Mouse (Mus musculus) gastrocnemius, postnatal 4 days (tissue): ENCODE results near the gene Ahcy. TPM values are rescaled to one million over a fixed set of nuclear protein-coding genes. Genes with fewer than 3 reads are reported as not detected.
"Not testable (repeated sequence)": the region's sequence is repeated elsewhere in the genome, so short reads cannot be mapped to it uniquely, and the experiment has no call there.

Experiments used
- DNase-seq, 2 experiments: peaks; one replicate each; pipeline ENCODE4 v3.0.0; 2021 to 2022; ENCODE audit warnings: low spot score in 2 of 2, mixed read lengths in 2 of 2
- total RNA-seq, 2 experiments: library from RNA; stranded (reverse); gene quantifications; 2 replicates each; pipeline ENCODE4 v1.2.3; 2021

Ahcy gene
- total RNA-seq, 2 experiments from 2014 or later: 25.9 to 28.3 TPM

DNA sequence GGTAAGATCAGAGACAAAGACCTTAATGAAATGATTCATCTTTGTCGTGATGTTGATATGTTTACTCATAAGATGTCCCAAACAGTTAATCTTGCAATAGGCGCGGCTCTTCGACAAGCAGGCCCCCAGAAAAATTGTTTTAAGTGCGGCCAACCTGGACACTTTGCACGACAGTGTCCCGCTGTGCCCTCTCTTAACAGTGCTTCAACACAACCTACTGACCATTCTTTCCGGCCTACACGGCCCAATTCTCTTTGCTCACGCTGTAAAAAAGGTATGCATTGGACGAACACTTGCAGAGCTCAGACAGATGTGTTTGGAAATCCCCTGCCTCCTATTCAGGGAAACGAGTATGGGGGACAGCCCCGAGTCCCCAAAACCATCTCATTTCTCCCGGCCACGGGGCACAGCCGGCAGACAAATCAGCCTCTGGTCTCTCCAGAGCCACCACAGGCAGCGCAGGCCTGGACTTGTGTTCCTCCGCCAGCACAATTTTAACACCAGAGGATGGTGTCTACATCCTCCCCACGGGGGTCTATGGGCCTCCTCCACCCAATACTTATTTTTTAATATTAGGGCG lies 54.0 kb downstream of the Ahcy start:
- not testable (repeated sequence) for DNase-seq

DNA sequence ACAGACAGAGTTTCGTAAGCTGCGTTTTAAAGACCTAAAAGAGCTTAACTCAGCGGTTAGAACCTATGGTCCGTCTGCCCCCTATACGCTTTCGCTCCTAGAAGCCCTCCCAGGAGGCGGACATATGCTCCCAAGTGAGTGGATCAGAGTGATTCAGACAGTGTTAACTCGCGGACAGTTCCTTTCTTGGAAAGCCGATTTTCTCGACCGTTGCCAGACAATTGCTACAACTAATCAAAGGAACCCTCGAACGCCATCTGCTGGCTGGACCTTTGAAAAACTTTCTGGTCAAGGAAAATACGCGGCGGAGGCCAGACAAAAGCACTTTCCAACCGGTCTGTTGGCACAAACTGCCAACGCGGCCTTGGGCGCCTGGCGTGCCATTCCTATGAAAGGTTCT lies 54.6 kb downstream of the Ahcy start:
- DNase-seq: peak; percentile 77 to 91

DNA sequence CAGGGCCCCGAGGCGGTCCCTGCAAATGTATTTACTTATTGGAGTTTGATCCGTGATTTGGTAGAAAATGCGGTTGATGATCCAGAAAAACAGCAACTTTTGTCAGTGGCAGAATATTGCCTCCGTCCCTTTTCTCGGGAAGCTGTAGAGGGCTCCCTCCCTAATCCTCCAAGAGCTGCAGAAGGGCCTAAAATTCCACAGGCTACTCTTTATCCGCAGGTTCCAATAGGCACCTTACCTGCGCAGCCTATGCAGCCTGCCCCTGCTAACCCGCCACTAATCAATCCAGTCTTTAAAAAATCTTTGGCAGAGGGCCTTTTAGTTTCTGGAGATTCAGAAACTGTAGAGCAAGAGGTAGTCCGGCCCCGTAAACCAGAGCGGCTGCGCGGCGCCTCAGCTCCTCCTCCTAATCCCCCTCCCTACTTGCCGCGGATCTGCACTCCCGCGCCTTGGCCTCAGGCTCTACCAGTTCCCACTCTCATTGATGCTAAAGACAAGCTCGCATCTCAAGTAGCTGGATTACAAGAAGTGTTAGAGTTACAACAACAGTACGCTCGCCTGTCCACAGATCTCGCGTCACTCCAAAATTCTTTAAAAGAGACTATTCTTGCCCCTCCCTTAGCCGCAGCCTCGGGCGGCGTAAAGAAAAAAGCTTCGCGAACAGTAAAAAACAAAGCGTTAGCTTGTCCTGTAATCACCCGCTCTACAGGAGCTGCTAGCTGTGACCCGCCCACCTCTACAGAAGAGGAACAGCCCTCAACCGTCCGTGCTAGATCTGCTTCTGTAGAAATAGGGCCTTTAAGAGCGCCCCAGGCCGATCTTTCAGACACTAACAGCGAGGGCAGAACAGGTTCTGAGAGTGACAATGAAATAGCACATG lies 55.3 kb downstream of the Ahcy start:
- peak; percentile 21 to 69 for DNase-seq

DNA sequence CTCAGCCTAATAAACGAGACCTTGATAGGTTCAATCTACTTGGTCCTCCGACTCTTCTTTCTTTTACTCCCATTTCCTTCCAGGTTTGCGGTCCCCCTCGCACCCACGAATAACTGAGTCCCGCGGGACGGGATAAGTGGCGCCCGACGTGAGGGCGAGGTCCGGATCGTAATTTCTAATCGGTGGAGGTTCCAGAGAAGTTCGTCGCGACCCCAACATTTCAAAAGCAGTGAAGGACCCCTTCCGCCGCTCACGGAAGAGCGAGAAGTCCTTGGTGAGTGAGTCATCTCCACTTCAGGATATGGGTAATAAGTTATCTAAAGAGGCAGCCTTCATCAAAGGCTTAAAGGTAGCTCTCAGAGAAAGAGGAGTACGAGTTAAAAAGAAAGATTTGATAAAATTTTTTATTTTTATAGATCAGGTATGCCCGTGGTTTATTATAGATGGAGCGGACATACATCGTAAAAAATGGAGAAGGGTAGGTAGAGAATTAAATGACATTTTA lies 56.0 kb downstream of the Ahcy start, which contains the start of gene Gm14226:
Gene Gm14226, plus strand, starts transcription at position 16 of the 505 bp plus-strand sequence.
- DNase-seq: not testable (repeated sequence)

DNA sequence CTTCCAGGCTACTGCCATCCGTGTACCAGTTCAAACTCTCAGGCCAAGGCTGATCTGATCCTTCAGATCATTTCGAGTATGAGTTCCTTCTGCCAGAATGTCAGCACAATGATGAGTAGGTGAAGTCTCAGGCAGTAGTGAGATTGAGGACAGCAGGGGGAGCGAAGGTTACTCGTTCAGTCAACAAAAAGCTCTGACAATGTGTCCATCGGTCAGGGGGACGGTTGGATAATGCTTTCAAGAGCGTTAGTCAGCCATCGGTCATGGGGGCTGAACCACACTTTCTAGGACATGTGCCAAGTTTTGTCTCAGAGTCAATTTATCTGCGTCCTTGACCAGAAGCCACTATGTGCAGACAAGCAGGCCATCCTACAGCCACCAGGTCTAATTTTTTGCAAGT lies 57.5 kb downstream of the Ahcy start:
- DNase-seq: not testable (repeated sequence)

DNA sequence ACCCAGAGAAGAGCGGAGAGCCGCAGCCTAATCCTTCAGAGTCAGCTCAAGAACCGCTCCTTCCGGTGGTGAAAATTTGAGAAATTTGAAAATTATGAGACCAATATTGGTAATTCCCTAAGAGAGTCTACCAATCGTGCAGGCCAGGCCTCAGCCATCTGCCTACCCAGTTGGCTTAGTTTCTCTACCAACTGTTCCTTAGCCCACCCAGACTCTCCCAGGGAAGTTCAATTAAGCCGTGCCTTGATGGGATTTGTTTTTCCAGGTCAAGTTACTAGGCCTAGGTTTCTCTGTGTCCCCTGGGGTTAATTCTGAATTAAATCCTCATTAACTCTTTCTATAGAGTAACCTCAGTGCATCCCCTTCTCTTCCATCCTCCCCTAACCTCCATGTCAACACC lies 61.3 kb downstream of the Ahcy start:
- DNase-seq: no peak

DNA sequence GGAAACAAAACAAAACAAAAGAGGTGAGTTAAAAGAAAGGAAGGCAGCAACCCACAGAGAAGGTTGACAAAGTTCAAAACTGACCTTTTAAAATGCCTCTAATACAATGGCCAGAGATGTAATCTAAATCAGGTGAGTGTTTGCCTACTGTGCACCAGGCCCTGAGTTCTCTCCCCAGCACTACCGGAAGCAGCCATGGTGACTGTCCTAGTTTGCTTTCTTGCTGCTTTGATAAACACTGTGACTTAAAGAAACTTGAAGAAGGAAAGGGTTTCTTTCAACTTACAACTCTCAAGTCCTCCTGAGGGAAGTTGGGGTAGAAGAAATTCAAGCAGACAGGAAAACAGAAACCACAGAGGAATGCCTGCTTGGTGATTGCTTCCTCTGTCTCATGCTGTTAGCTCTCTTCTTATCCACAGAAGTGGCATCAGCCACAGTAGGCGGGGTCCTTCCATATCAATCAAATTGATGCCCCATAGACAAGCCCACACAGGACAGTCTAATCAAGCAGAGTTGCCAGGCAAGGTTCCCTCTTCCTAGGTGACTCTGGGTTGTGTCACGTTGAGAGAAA lies 63.1 kb downstream of the Ahcy start:
- no peak for DNase-seq

Other genes with a start within 250 kb of the Ahcy start
- 100 to 1,000 TPM in 1 of 2 experiments, 10 to 100 TPM in 1; 93.3 to 108 TPM for gene Eif2s2, start 181.6 kb downstream of the Ahcy start, total RNA-seq
- gene Gm14226, start 56.2 kb downstream of the Ahcy start, total RNA-seq: not detected
- 10 to 100 TPM; 36.0 to 39.2 TPM for gene Itch, start 59.0 kb upstream of the Ahcy start, total RNA-seq
- 100 to 1,000 TPM; 153 to 163 TPM for gene Dynlrb1, start 162.0 kb upstream of the Ahcy start, total RNA-seq
- 100 to 1,000 TPM; 204 to 225 TPM for gene Map1lc3a, start 201.8 kb upstream of the Ahcy start, total RNA-seq